Mouse (Mus musculus): ENCODE measurements around the gene Raver2.
A peak's percentile ranks its signal among the peaks of the same experiment; 100 is the strongest.
"Not testable (repeated sequence)": the region's sequence is repeated elsewhere in the genome, so short reads cannot be mapped to it uniquely, and the experiment has no call there.

Gene Raver2

GRCm38 (mm10) chr4:101068786-101069153 is at the start of gene Raver2:
Gene Raver2, plus strand, starts transcription at chr4:101068983.
- peak; percentile 38 to 68 for DNase-seq (ENCODE audit: low spot score in 2 of 2)

DNA sequence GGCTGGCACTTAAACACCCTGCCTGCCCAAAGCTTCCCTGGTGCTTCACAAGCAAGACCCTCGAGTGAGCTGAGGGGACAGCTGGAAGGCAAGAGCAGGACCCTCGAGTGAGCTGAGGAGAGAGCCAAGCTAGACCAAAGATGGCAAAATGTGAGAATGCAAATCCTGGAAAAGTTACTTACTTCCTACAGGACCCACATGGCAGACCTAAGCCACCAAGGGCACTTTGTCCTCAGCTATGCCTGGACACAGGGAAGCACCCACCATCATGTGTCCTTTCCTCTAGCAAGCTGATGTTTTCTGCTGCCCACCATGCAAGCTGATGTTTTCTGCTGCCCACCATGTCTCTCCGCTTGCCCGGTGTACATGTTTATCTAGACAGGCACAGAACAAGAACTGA is 48.2 kb upstream of the Raver2 start, which contains the start of gene Gm10577:
Gm10577 (minus strand) TSS at position 101 of the 400 bp plus-strand sequence.
- DNase-seq (ENCODE audit: low spot score in 2 of 2), result no peak

DNA sequence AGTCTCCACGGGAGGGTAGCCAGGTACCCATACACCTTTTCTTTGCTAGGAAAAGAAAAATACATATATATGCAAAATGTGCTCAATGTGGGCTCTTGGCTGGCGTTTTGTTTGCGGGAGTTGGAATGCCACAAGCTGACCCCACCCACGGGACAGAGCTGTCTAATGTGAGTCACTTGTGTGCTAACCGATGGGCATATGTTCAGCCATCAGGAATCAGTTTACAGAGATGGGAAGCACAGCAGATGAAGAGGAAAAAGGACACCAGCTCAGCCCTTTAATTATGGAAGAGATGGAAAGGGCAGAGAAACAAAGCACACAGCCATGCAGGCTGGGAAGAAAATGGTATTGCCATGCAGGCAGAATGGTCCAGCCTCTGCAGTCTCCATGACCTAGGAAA is 42.2 kb upstream of the Raver2 start:
- no peak for DNase-seq (ENCODE audit: low spot score in 2 of 2)

- no peak for DNase-seq (ENCODE audit: low spot score in 2 of 2)
Observed at GRCm38 (mm10) chr4:101026995-101027394, 41.8 kb upstream of the Raver2 start.

- DNase-seq (ENCODE audit: low spot score in 2 of 2), result no peak
Observed at GRCm38 (mm10) chr4:101027852-101028411, 40.9 kb upstream of the Raver2 start.

DNA sequence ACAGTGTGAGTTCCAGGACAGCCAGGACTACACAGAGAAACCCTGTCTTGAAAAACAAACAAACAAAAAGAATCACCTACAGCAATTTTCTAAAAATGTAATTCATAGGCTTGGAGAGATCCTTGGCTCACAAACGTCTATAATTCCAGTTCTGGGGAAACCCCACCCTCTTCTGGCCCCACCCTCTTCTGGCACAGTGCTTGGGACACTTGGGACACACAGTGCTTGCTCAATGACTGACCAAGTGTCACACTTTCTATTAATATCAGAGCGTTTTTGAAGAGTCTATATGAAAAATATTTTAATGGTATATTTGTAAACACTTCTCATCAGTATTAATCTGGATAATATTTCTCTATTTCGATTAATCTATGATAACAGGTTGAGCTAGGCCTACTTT is 35.7 kb upstream of the Raver2 start:
- DNase-seq (ENCODE audit: low spot score in 2 of 2), result no peak

GRCm38 (mm10) chr4:101035131-101035530 is 33.7 kb upstream of the Raver2 start:
- no peak for DNase-seq (ENCODE audit: low spot score in 2 of 2)

DNA sequence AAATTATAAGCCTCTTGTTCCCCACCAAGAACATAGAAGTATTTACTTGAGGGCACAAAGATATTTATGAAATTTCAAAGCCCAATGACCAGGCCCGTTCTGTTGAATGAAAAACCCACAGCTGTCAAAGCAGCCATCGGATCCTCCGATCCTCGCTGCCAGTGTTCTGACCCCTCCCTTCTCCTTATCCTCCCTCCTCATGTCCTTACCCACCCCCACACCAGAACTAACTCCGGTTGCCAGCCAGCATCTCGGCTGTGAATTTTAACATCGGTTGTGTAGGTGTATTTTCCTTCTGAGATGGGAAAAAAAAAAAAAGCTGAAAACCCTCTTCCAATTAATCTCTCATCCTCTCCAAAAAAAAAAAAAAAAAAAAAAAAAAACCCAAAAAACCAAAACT is 31.6 kb upstream of the Raver2 start:
- no peak for DNase-seq (ENCODE audit: low spot score in 2 of 2)

GRCm38 (mm10) chr4:101043691-101044090 is 25.1 kb upstream of the Raver2 start:
- no peak for DNase-seq (ENCODE audit: low spot score in 2 of 2)

DNA sequence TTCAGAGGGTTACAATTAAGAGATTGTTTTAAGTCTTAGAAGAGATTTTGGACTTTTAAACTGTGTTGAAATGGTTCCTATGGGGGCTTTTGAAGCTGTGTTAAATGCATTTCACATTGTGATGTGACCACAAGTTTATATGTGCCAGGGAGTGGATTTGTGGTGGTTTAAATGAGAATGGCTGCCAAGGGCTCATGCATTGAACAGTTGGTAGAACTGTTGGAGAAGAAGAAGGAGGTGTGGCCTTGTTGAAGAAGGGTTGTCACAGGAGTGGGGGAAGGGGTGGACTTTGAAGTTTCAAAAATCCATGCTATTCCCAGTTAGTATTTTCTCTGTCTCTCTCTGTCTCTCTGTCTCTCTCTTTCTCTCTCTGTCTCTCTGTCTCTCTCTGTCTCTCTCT is 24.6 kb upstream of the Raver2 start:
- DNase-seq (ENCODE audit: low spot score in 2 of 2), result no peak

- no peak for DNase-seq (ENCODE audit: low spot score in 2 of 2)
Observed at GRCm38 (mm10) chr4:101046576-101046975, 22.2 kb upstream of the Raver2 start.

DNA sequence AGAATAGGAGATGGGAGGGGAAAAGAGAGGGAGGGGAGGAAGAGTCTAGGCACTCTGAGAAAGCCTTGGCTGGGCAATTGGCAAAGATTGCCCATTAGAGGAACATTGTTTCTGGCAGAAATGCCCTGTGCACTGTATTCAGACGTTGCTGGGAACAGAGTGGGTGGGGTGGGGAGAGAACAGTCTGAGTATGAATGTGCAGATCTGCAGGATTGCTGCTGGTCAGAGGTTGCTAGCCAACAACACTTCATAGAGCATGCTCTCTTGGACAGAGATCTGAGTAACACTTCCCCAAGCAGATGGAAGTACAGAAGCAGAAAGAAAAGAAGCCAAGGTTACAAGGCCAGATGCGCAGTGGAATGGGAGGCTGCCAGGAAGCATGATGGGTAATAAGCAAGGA is 6.6 kb upstream of the Raver2 start:
- DNase-seq (ENCODE audit: low spot score in 2 of 2), result no peak

DNA sequence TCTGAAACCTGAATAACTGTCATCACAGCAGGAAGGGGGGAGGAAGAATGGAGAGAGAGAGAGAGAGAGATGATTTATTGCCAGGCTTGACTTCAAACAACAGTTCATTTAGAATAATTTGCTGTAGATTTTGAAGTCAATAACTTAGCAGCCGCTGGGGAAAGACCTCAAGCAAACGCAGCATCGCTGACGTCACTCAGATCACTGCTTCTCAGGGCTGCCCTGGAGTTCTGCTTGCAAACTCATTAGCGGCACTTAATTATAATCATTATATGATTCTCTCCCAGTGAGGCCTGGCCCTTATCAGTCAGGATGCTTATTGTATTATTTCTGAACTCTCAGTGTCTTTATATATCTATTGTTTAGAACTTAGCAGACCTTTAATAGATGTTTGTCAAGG is 2.4 kb upstream of the Raver2 start:
- DNase-seq (ENCODE audit: low spot score in 2 of 2), result no peak

DNA sequence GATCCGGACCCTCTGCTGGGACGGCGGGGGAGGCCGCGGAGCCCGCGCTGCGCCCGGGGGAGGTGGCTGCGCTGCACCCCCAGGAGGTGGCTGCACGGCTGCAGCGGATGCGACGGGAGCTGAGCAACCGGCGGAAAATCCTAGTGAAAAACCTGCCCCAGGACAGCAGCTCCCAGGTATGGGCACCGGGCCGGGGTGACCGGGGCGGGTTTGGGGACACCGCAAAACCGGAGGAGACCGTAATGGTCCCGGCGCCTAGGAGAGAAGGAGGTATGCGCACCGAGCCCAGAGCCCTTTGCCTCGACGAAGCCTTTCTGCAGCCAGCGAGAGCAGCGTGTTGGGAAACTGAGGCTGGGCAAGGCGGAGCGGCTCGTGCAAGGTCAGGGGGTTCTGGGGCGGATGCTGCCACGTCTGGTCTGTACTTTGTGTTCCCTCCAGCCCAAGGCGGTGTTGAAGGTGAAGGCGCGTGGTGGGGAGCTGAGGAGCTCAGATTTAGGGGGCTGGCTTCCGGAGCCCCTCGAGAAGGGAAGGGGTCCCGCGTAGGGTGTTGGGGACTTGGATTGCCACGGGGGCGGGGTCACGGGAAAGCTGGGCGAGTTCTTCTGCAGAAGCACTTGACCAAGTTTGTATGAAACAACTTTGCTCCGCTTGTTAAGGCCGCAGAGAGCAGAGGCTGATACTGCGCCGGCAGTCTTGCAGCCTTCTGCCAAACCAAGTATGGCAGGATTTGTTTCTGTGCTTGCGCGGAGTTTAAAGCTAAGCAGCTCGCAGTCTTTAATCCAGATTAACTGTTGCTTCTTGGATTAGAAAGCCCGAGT is 580 bp downstream of the Raver2 start:
- DNase-seq (ENCODE audit: low spot score in 2 of 2), result peak; percentile 18 to 31

- DNase-seq (ENCODE audit: low spot score in 2 of 2), result no peak
Observed at GRCm38 (mm10) chr4:101071570-101071969, 2.8 kb downstream of the Raver2 start.

GRCm38 (mm10) chr4:101076425-101076824 is 7.6 kb downstream of the Raver2 start:
- no peak for DNase-seq (ENCODE audit: low spot score in 2 of 2)

DNA sequence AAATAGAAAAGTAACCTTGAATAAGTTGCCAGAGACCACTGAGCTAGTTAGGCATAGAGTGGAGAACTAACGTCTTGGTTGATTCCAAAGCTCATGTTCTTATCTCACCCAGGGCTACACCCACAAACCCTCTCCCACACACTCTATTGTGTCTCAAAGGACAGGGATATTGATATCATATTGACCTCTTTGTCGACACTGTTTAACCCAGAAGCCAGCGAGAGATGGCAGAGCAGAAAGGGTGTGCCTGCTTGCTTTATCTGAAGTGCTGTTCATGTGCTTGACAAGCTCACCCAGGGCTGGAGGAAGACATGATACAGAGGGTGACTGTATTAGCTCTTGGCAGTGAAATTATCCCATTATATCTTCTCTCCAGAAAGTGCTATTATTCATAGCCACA is 11.2 kb downstream of the Raver2 start:
- DNase-seq (ENCODE audit: low spot score in 2 of 2), result no peak

DNA sequence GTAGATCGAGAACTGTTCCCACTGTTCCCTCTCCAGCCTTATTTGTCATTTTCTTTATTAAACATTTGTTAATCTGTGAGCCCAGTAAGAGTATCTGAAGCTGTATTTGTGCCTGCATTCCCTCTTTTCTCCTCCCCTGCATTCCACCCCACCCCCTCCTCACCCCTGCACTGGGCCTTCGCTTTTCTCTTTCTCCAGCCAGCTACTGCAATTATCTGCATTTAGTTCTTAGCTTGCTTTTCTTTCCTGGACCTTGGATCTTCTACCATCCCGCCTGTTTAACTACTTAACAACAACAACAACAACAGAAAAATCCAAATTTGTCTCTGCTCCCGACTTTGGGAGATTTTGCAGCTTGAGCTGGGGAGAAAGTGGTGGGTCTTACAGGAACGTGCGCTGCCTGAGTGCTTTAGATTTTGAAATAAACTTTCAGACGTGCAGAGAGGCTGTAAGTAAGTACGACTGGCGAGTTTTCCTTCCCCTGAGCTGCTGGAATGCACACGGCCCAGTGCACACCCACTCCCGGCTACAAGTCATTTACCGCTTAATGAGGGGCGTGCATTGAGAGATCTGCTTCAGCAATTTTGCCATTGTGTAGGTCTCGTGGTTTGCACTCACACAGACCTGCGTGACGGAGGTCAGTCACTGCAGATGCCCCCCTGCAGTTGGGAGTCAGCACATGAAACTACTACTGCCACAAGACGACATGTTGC is 13.5 kb downstream of the Raver2 start:
- no peak for DNase-seq (ENCODE audit: low spot score in 2 of 2)

- DNase-seq (ENCODE audit: low spot score in 2 of 2), result no peak
Observed at GRCm38 (mm10) chr4:101084863-101085262, 16.1 kb downstream of the Raver2 start.

- DNase-seq (ENCODE audit: low spot score in 2 of 2), result no peak
Observed at GRCm38 (mm10) chr4:101086040-101086439, 17.3 kb downstream of the Raver2 start.

DNA sequence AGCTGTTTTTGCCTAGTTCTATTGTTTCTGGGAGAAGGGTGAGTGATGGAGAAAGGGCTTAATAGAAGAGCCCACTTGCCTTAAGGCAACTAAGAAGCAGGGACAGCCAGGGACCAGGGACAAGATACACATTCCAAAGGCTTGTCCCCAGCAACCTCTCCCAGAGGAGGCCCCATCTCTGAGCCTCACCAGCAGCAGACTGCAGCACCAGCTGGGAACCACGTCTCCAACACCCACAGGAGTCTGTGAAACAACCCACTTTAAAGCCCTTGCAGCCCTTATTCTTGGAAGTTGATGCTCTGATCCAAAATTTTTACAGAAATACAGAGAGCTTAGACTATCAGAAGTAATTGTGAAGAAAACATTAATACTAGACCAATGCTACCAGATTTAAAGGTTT is 18.9 kb downstream of the Raver2 start:
- no peak for DNase-seq (ENCODE audit: low spot score in 2 of 2)

DNA sequence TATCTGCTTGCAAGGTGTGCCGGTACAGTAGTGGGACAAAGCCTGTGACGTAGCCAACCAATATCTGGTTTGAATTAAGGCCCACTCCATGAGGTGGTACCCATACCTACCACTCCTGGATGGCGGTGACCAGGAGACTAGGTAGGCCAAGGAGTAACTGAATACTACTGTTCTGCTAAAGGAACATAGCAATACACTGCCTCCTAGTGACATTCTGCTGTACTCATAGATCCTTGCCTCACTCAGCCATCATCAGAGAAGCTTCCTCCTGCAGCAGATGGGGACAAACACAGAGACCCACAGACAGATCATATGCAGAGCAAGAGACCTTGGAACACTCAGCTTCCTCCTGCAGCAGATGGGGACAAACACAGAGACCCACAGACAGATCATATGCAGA is 21.8 kb downstream of the Raver2 start:
- DNase-seq (ENCODE audit: low spot score in 2 of 2), result not testable (repeated sequence)

DNA sequence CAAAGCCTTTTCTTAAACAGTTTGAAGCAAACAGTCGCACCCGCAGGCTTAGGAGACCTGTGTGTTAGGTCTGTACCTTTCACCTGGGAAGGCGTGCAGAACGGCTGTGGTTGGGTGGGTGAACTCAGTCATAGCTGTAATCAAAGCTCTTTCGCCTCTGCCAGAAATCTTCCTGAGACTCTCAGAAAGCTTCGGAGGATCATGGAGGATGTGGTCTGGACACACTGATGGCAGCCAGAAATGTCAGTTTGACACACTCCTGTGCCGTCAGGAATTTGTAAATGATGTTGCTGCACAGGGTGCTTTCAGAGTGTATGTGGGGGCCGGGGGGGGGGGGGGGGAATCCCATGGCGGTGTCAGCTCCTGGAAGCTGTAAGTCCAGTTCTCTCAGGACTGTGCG is 24.5 kb downstream of the Raver2 start:
- no peak for DNase-seq (ENCODE audit: low spot score in 2 of 2)

All from thymus, postnatal 10 days (tissue).